Mouse (Mus musculus) cortical plate, adult 2 months (tissue): Measurements from ENCODE around the gene Rps11.

Source experiments
- CTCF ChIP-seq: fragments of 200-500 bp; IDR thresholded peaks from 2 replicates; pipeline ENCODE4 v1.5.1; 2011; ENCODE audit warnings: mild to moderate bottlenecking, control low read depth, low read length; ENCODE audit not compliant: insufficient read depth; ENCODE audit errors: extremely low read depth
- POLR2A ChIP-seq: fragments of 200-500 bp; IDR thresholded peaks from 2 replicates; pipeline ENCODE4 v1.6.1; 2011; ENCODE audit warnings: mild to moderate bottlenecking, low read length, control low read depth; ENCODE audit not compliant: insufficient read depth; ENCODE audit errors: extremely low read depth

DNA sequence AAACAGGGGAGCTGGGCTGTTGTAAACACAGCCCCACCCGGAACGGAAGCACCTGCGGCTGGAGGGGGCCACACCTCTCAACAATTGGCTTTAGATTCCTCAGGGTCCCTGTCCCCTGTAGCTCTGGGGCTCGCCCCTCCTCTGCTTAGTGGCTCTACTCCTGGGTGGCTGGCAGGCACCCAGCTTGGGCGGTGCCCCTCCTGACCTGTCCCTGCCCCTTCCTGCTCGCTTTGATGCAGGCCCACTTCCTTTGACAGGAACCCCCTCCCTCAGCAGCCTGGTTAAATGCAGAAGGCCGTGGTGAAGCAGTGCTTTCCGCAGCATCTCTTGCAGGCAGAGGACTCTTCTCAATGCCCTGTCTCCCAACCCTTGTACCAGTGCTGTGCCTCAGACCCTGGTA, 2.8 kb downstream of the Rps11 start:
- no peak for TF ChIP-seq CTCF
- TF ChIP-seq POLR2A: 0 out of 2 replicates have a peak, but pooled peaks have one; percentile 35
